Mouse (Mus musculus) intestine, embryonic 16.5 days (tissue): ENCODE measurements at regions not wholly inside any gene's neighbourhood (a gene's known extent, or its start where the extent isn't known, plus 50 kb on each side); places are given as distances from the start of the nearest gene placed in this dataset.
"Not testable (repeated sequence)": the region's sequence is repeated elsewhere in the genome, so short reads cannot be mapped to it uniquely, and the experiment has no call there.

ENCODE experiments used
- ATAC-seq: fragments of 200-750 bp; cut with Nextera tagmentation; 2 replicates; pipeline ENCODE4 v1.8.0; 2017; ENCODE audit warnings: moderate TSS enrichment, moderate library complexity
- H3K27ac ChIP-seq: fragments of 300-500 bp; sonication (generic); 2 replicates; pipeline ENCODE4 v1.5.1; 2014; ENCODE audit warnings: mild to moderate bottlenecking, low read length
- H3K27me3 ChIP-seq: fragments of 300-500 bp; sonication (generic); replicated peaks from 2 replicates; pipeline ENCODE4 v1.6.1; 2014; ENCODE audit warnings: low read length, control low read depth, mixed read lengths; ENCODE audit not compliant: control insufficient read depth, insufficient read depth
- H3K36me3 ChIP-seq: fragments of 300-500 bp; sonication (generic); 2 replicates; pipeline ENCODE4 v1.6.1; 2014; ENCODE audit warnings: low read length, control low read depth; ENCODE audit not compliant: control insufficient read depth, insufficient read depth
- H3K4me1 ChIP-seq: fragments of 300-500 bp; sonication (generic); 2 replicates; pipeline ENCODE4 v1.6.1; 2014; ENCODE audit warnings: low read length, control low read depth, mixed read lengths; ENCODE audit not compliant: control insufficient read depth, insufficient read depth
- H3K4me2 ChIP-seq: fragments of 300-500 bp; sonication (generic); 2 replicates; pipeline ENCODE4 v1.6.1; 2014; ENCODE audit warnings: low read depth, low read length, control low read depth
- H3K4me3 ChIP-seq: fragments of 300-500 bp; sonication (generic); 2 replicates; pipeline ENCODE4 v1.5.1; 2014; ENCODE audit warnings: mild to moderate bottlenecking, low read length
- H3K9ac ChIP-seq: fragments of 300-500 bp; sonication (generic); 2 replicates; pipeline ENCODE4 v1.6.1; 2014; ENCODE audit warnings: low read depth, low read length
- H3K9me3 ChIP-seq: fragments of 300-500 bp; sonication (generic); 2 replicates; pipeline ENCODE4 v1.6.1; 2016; ENCODE audit warnings: low read length, control low read depth; ENCODE audit not compliant: control insufficient read depth
- WGBS: fragments of 180-500 bp; shearing (Covaris S2); extraction: QIAGEN DNeasy Blood & Tissue Kit; methylation state at CpG from one replicate; pipeline ENCODE4 v1.1.7; 2014; 5-methylcytosine and 5-hydroxymethylcytosine counted together

DNA sequence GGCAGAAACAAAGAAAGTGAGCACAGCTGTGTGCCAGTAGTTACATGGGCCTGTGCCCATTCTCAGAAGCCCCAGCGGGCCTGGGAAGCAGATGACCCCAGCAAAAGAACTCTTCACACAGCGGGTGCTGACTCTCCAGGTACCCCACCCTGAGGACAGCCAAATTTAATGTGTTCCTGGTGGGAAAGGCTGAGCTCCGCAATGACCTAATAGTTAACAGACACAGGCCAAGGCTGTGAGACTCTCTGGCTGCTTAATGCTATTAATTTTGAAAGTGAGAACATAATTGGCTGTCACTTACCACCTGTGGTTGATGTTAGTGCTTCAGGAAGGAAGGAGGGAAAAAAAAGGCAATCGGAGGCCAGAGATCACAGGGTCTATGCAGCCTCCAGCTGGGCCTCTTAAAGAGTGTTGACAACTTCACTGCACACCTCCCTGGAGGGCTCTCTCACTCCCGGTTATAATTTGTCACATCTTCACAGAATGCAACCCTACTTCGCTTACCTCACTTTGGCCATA is 691.5 kb downstream of the Rapgef2 start:
- ATAC-seq, result no peak
- Histone ChIP-seq H3K4me1 (no peaks in the 10 kb centered on the region), H3K4me2 (no peak overlapping the region), H3K27ac (no peak overlapping the region), H3K4me3 (no peak overlapping the region), H3K9ac (no peak overlapping the region), H3K9me3 (no peaks in the 10 kb centered on the region), H3K36me3 (no peaks in the 10 kb centered on the region), H3K27me3 (no peaks in the 10 kb centered on the region)
- WGBS, result 25% methylated on average over 6 of the region's 6 CpGs

DNA sequence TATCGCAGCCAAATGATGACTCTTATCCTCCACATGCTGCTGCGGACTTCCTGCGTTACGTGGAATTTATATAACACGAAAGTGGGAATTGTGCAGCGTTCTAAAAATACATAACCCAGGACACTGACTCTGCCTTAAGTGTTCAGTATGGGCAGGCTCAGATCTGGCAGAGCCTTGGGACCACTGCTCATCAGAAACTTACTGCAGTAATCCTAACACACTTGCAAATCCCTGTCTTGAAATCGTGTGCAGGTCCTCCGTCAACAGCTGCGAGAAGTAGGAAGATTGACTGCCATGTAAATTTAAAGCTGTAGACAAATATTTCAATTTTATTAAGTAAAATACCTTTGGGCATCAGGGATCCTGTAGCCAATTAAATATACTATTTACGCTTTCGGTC is 692.0 kb downstream of the Rapgef2 start:
- no peaks in the 10 kb centered on the region for H3K9me3 ChIP-seq
- no peaks in the 10 kb centered on the region for H3K36me3 ChIP-seq
- ATAC-seq, result no peak
- no peak overlapping the region for H3K27ac ChIP-seq
- H3K4me3 ChIP-seq, result no peak overlapping the region
- H3K27me3 ChIP-seq, result no peaks in the 10 kb centered on the region
- 72% methylated on average over 11 of the region's 11 CpGs for WGBS
- no peak overlapping the region for H3K4me2 ChIP-seq
- no peaks in the 10 kb centered on the region for H3K4me1 ChIP-seq
- no peak overlapping the region for H3K9ac ChIP-seq

DNA sequence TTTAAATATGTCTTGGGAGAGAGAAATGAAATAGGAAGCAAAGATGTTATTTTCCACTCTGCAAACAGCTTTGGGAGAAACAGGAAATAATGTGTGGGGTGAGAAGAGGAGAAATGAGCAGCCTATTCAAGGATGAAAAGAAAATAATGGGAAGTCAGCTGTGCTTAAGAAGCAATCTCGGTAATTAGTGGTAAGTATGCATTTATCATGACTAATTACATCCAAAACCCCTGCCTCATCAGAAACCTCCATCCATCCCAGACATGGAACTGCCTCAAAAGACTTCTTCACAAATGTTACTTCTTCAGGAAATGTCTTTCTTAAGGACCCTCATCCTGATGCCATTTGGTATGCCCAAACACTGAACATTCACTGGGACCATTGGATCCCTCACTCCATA is 699.7 kb downstream of the Rapgef2 start:
- H3K27me3 ChIP-seq, result no peaks in the 10 kb centered on the region
- no peak overlapping the region for H3K4me3 ChIP-seq
- no peaks in the 10 kb centered on the region for H3K4me1 ChIP-seq
- no peaks in the 10 kb centered on the region for H3K36me3 ChIP-seq
- H3K9ac ChIP-seq, result no peak overlapping the region
- no peak for ATAC-seq
- WGBS, result 82% methylated on average over 1 of the region's 1 CpGs
- H3K27ac ChIP-seq, result no peak overlapping the region
- H3K9me3 ChIP-seq, result no peaks in the 10 kb centered on the region
- H3K4me2 ChIP-seq, result no peak overlapping the region

DNA sequence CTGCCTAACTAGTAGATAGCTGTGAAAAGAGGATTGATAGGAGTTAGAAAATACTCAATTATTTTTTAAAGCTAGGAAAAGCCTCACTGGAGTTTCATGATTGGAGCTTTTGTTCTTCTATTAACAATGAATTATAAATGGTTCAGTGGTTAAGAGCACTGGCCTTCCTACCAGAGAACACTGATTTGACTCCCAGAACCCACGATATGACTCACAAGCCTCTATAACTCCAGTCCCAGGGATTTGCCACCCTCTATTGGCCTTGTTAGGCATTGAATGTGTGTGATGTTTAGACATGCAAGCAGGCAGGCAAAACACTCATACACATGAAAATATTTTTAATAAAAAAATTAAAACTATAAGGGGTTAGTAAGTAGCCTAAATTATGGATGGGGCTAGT is 704.4 kb downstream of the Rapgef2 start:
- no peak for ATAC-seq
- no peaks in the 10 kb centered on the region for H3K9me3 ChIP-seq
- H3K27ac ChIP-seq, result no peak overlapping the region
- no peaks in the 10 kb centered on the region for H3K4me1 ChIP-seq
- no peaks in the 10 kb centered on the region for H3K27me3 ChIP-seq
- no peaks in the 10 kb centered on the region for H3K36me3 ChIP-seq
- no peak overlapping the region for H3K4me2 ChIP-seq
- H3K4me3 ChIP-seq, result no peak overlapping the region
- no peak overlapping the region for H3K9ac ChIP-seq
- 35% methylated on average over 1 of the region's 1 CpGs for WGBS

DNA sequence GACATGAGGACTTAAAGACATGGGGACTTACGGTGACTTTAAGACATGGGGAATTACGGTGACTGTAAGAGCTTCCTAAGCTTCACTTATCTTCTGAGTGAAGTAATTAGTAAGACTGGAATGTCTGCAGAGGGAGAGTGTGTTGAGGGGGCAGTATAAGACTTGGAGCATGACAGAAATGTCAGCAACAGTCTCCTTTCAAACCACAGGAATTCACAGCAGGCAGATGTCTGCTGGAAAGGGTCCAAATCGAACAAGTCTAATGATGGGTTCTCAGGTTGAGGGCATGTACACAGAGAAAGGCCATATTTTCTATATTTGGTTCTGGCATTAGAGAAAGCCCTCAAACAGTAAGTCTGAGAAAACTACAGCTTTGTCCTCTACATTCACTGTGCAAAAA is 705.2 kb downstream of the Rapgef2 start:
- Histone ChIP-seq H3K4me3 (no peak overlapping the region), H3K36me3 (no peaks in the 10 kb centered on the region), H3K9me3 (no peaks in the 10 kb centered on the region), H3K27me3 (no peaks in the 10 kb centered on the region), H3K4me2 (no peak overlapping the region), H3K4me1 (no peaks in the 10 kb centered on the region), H3K27ac (no peak overlapping the region), H3K9ac (no peak overlapping the region)
- 61% methylated on average over 3 of the region's 3 CpGs for WGBS
- no peak for ATAC-seq

DNA sequence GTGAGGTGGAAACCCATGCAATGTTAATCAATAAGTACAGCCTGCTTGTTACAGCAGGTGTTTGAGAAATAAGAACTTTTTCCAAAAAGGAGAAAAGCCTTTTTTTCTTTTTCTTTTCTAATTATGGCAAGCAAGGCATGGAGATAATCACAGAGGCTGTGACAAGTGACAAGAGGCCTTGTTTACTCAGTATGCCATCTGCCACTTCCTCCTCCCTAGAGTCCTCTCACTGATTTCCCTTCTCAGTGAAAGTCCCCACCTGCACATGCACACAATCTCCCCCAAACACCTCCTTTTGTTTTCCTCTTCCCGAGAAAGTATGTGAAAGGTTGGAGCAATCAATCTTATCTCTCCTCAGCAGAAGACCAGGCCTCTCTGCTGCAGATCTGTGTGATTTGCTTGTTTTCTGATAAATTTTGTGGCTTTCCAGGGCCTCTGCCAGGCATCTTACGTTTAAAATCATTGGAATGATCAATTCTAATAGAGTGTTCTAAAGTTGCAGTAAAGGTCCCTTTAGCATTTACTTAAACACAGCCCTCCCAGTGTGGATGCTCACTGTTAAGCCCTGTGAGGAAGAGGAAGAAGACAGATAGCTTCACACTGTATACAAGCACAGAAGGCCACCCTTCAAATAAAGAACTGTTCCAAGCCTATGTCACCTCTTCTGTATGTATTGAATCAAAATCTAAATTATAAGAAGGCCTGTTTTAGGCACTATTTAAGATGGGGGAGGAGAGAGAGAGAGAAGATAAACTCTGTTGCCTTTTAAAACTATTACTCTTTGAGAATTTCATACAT is 710.5 kb downstream of the Rapgef2 start:
- H3K4me3 ChIP-seq, result no peak overlapping the region
- H3K4me1 ChIP-seq, result no peaks in the 10 kb centered on the region
- H3K36me3 ChIP-seq, result no peaks in the 10 kb centered on the region
- no peak overlapping the region for H3K9ac ChIP-seq
- no peaks in the 10 kb centered on the region for H3K9me3 ChIP-seq
- H3K27ac ChIP-seq, result no peak overlapping the region
- WGBS, result 11% methylated on average over 2 of the region's 2 CpGs
- ATAC-seq, result no peak
- H3K4me2 ChIP-seq, result no peak overlapping the region
- H3K27me3 ChIP-seq, result no peaks in the 10 kb centered on the region

DNA sequence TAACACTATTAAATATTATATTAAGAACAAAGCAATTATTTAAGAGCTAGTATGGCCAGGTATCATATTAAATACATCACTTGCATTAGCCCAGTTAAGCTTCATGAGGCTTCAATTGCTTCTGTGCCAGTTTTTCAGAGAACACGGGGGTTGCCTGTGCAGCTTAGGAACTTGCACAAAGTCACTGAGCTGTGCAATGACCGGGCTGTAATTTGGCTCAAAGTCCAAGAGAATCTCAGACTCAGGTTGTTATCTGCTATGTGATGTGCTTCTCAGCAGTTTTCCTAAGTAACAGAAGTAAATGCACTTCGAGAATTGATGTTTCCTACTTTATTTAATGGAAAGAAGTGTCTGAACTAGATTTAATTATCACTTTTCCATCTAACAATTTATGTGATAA is 711.5 kb downstream of the Rapgef2 start:
- WGBS, result 66% methylated on average over 3 of the region's 3 CpGs
- Histone ChIP-seq H3K27me3 (no peaks in the 10 kb centered on the region), H3K36me3 (no peaks in the 10 kb centered on the region), H3K4me2 (no peak overlapping the region), H3K4me3 (no peak overlapping the region), H3K27ac (no peak overlapping the region), H3K9me3 (no peaks in the 10 kb centered on the region), H3K9ac (no peak overlapping the region), H3K4me1 (no peaks in the 10 kb centered on the region)
- peak; percentile 77 for ATAC-seq

DNA sequence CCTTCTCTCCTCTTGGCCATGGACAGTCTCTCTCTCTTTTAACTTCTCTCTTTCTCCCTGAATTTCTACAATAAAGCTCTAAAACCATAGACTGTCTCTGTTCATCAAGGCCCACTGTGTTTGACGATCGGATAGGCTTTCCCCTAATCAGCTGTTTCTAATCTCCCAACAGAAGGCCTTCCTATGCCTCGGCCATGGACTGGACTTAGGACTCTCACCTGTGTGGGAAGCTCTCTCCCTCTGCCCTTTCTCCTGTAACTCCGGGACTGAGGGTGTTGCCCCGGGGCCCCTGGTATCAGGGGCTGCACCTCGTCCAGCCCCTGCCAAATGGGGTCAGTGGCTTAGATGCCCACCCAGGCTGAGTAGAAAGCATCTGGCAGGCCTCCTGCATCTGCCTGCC is 713.0 kb downstream of the Rapgef2 start:
- ATAC-seq, result peak; percentile 71
- H3K27me3 ChIP-seq, result no peaks in the 10 kb centered on the region
- no peaks in the 10 kb centered on the region for H3K4me1 ChIP-seq
- no peak overlapping the region for H3K4me2 ChIP-seq
- no peak overlapping the region for H3K27ac ChIP-seq
- 85% methylated on average over 6 of the region's 6 CpGs for WGBS
- H3K9ac ChIP-seq, result no peak overlapping the region
- H3K4me3 ChIP-seq, result no peak overlapping the region
- H3K36me3 ChIP-seq, result no peaks in the 10 kb centered on the region
- H3K9me3 ChIP-seq, result no peaks in the 10 kb centered on the region

DNA sequence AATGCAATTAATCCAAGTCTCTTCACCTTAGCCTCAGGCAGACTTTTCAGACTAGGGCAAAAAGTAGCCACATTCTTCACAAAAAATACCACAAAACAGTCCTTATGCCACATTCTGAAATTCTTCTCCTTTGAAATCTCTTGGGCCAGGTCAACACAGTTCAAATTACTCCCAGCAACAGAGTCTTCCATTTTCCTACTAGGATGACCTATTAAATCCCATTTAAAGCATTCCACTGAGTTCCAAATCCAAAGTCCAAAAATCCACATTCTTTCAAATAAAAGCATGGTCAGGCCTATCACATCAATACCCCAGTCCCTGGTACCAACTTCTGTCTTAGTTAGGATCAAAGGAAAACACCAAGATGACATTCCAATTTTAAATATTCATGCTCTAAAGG is 721.4 kb downstream of the Rapgef2 start:
- H3K9me3 ChIP-seq, H3K4me3 ChIP-seq, H3K36me3 ChIP-seq, ATAC-seq, H3K27ac ChIP-seq, H3K9ac ChIP-seq, H3K4me1 ChIP-seq, H3K27me3 ChIP-seq, H3K4me2 ChIP-seq: not testable (repeated sequence)
